Mouse (Mus musculus) limb, embryonic 10.5 days (tissue): ENCODE measurements around the gene Cadm1. TPM values are rescaled to one million over a fixed set of nuclear protein-coding genes. Genes with fewer than 3 reads are reported as not detected.

Source experiments
- DNase-seq: peaks from one replicate; pipeline ENCODE4 v3.0.0-alpha.2; 2017; ENCODE audit warnings: low spot score
- H3K27ac ChIP-seq: fragments of 300-500 bp; sonication (generic); 2 replicates; pipeline ENCODE4 v1.5.1; 2016; ENCODE audit warnings: mild to moderate bottlenecking
- H3K27me3 ChIP-seq: fragments of 300-500 bp; sonication (generic); 2 replicates; pipeline ENCODE4 v1.6.1; 2016; ENCODE audit warnings: low read depth, mild to moderate bottlenecking; ENCODE audit not compliant: poor library complexity, severe bottlenecking
- H3K36me3 ChIP-seq: fragments of 300-500 bp; sonication (generic); 2 replicates; pipeline ENCODE4 v1.6.1; 2016; ENCODE audit warnings: mild to moderate bottlenecking, moderate library complexity
- H3K4me1 ChIP-seq: fragments of 300-500 bp; sonication (generic); 2 replicates; pipeline ENCODE4 v1.6.1; 2016
- H3K4me3 ChIP-seq: fragments of 300-500 bp; sonication (generic); 2 replicates; pipeline ENCODE4 v1.5.1; 2016; ENCODE audit warnings: mild to moderate bottlenecking, moderate library complexity
- H3K9me3 ChIP-seq: fragments of 300-500 bp; sonication (generic); replicated peaks from 2 replicates; pipeline ENCODE4 v1.6.1; 2016; ENCODE audit warnings: mild to moderate bottlenecking
- WGBS: fragments of 180-500 bp; shearing (Covaris S2); methylation state at CpG from one replicate; pipeline ENCODE4 v1.1.7; 2016; 5-methylcytosine and 5-hydroxymethylcytosine counted together
- polyA plus RNA-seq: library from polyadenylated mRNA; unstranded; fragments of >200 nt; fragmentation: Nextera tagmentation; extraction: Ambion mirVana; gene quantifications from 2 replicates; pipeline ENCODE4 v1.2.1, GENCODE M21; 2016

Gene Cadm1
- polyA plus RNA-seq, 1 experiment from 2014 or later, result 49.1 TPM

DNA sequence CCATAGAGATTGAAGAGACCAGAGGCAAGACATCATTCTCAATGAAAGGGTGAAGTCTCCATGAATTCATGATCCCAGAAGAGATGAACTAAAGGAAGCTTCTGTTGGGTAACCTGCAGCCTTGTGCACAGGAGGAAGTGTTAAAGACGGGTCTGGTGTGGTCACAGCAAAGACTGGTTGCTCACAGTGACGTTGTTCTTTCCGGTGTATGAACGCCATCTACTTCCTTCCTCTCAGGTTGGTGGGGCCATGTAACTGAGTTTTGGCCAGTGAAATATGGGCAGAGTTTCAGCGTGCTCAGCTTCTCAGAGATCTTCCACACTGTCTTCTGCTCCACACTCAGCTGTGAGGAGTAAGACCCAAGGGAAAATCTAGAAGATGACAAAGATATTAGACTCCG, 363.0 kb downstream of the Cadm1 start:
- Histone ChIP-seq H3K36me3 (no peaks in the 10 kb centered on the region), H3K27me3 (0 out of 2 replicates have a peak, but pooled peaks cover 10% of the 10 kb centered on the region), H3K9me3 (no peaks in the 10 kb centered on the region), H3K4me1 (peaks cover 32% of the 10 kb centered on the region), H3K27ac (no peak overlapping the region), H3K4me3 (no peak overlapping the region)
- 95% methylated on average over 6 of the region's 6 CpGs for WGBS
- no peak for DNase-seq

DNA sequence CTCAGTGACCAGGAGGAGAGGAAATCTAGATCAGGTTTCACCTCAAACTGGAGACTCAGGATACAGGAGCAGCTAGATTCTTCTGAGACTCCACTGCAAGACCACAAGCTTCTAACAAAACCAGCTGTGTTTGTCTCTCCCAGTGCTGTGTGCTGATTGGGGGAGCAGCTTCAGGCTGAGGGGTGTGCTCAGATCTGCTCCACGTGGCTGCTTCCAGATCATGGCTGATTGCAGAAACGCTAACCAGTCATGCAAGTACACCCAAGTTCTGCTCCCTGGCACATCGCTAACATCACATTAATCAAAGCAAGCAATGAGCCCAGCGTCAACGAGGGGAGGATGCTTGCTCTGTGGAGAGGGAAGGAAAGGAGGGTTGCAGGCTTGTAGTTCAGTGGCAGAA, 364.1 kb downstream of the Cadm1 start:
- WGBS, result 23% methylated on average over 5 of the region's 5 CpGs
- Histone ChIP-seq H3K27me3 (0 out of 2 replicates have a peak, but pooled peaks cover 10% of the 10 kb centered on the region), H3K4me1 (peaks cover 34% of the 10 kb centered on the region), H3K4me3 (no peak overlapping the region), H3K27ac (peak overlapping the region; percentile 70), H3K36me3 (no peaks in the 10 kb centered on the region), H3K9me3 (no peaks in the 10 kb centered on the region)
- DNase-seq, result peak; percentile 50

DNA sequence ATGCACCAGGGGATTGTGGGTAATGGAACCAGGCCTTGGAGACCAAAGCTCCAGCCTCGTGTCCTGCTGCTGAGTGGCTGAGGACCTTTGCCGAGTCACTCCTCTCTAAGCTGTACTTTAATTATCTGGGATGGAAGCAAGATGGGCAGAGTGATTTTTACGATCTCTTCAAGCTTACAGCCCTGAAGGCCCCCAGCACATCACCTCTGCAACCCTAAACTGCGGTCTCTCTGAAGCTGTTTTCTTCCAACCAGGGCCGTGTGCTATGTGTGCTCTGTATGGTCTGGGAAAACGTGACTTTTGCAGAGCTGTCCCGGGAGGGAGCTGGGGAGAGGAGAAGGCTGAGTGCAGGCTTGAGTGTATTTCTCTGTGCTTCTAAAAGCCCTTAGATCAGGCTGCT, 364.7 kb downstream of the Cadm1 start:
- WGBS, result 7% methylated on average over 7 of the region's 7 CpGs
- peak; percentile 45 for DNase-seq
- H3K9me3 ChIP-seq, result no peaks in the 10 kb centered on the region
- peak overlapping the region; percentile 70 for H3K27ac ChIP-seq
- no peak overlapping the region for H3K4me3 ChIP-seq
- H3K27me3 ChIP-seq, result 0 out of 2 replicates have a peak, but pooled peaks cover 10% of the 10 kb centered on the region
- H3K36me3 ChIP-seq, result no peaks in the 10 kb centered on the region
- peaks cover 34% of the 10 kb centered on the region for H3K4me1 ChIP-seq

DNA sequence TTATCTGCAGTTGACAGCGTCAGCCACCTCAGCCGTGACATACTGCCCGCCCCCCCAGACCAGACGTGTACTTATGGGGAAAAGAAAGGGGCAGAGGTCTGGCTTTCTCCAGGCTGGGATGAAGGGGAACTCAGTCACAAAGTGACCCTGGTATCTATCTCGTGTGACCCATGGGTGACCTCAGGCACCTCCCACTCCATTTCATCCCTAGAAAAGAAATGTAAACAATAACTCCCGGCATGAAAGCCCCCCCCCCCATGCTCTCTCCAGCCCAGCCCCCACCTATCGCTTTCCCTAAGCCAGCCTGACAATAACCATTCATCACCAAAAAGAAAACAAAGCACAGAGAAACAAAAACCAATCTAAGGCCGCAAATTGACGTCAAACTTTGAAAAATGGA, 365.1 kb downstream of the Cadm1 start:
- no peaks in the 10 kb centered on the region for H3K36me3 ChIP-seq
- no peak for DNase-seq
- 8% methylated on average over 9 of the region's 9 CpGs for WGBS
- H3K27ac ChIP-seq, result peak overlapping the region; percentile 70
- 0 out of 2 replicates have a peak, but pooled peaks cover 10% of the 10 kb centered on the region for H3K27me3 ChIP-seq
- H3K4me1 ChIP-seq, result peaks cover 34% of the 10 kb centered on the region
- H3K9me3 ChIP-seq, result no peaks in the 10 kb centered on the region
- H3K4me3 ChIP-seq, result no peak overlapping the region

DNA sequence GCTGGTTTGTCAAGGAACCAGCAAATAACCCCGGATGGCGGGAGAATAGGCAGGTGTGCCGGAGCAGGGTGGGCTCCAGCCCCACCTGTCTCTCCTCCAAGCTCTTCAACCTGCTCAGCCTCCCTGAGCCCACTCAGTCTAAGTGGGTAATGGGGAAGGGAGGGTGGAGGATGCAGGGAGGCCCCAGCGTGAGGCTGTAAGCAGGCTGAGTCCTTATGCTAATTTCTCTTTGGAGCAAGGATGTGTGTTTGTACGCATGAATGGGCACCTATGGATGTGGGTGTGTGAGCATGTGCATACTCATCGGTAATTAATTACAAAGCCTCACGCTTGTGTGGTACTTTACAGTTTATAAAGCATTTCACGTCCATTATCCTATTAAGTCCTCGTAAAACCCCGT, 370.8 kb downstream of the Cadm1 start:
- no peak for DNase-seq
- Histone ChIP-seq H3K4me1 (peaks cover 34% of the 10 kb centered on the region), H3K4me3 (no peak overlapping the region), H3K27me3 (peaks cover 21% of the 10 kb centered on the region; the same call in 1 of the 2 replicates), H3K9me3 (no peaks in the 10 kb centered on the region), H3K27ac (no peak overlapping the region), H3K36me3 (no peaks in the 10 kb centered on the region)
- 82% methylated on average over 10 of the region's 10 CpGs for WGBS

DNA sequence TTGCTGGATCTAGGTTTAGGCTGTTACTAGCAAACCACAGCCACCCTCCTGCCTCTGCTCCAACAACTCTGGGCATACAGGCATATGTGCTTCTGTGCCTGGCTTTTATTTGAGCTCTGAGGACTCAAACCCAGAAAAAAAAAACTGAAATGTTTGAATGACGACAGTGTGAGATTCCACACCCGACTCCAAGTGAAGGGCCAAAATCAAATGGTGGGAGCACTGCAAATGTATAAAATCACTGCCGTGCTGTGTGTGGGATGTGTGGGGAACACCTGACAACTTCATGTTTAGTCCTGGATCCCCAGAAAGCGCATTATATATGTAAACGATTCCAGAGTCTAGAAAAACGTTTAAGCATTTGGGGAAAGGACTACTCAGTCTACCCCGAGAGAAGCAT, 373.7 kb downstream of the Cadm1 start:
- Histone ChIP-seq H3K4me3 (no peak overlapping the region), H3K27ac (peak overlapping the region; percentile 60; the same call in 1 of the 2 replicates), H3K27me3 (peaks cover 12% of the 10 kb centered on the region; the same call in 1 of the 2 replicates), H3K4me1 (peaks cover 29% of the 10 kb centered on the region), H3K9me3 (no peaks in the 10 kb centered on the region), H3K36me3 (no peaks in the 10 kb centered on the region)
- no peak for DNase-seq
- WGBS, result 72% methylated on average over 7 of the region's 7 CpGs

DNA sequence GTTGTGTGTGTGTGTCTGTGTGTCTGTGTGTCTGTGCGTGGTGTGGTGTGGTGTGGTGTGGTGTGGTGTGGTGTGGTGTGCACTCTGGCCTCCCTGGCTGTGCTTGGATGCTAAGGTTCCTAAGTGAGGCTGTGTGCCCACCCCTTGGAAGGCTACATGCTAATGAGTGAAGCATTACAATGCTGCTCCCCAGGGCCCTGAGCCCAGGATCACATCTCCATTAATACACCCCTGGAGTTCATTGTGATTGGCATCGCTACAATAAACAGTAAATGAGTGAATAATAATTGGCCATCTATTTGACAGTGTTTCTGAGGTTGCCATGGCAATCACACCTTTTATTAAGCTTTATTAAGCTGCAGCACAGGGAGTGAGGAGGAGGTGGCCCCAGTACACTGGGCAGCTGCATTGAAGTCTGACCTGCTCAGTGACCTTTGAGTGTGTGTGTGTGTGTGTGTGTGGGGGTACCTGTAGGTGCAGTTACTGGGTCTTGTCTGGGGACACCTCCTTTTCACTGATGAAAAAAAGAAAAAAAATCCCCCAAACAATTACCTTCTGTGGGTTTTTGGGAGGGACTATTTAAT, 374.5 kb downstream of the Cadm1 start:
- H3K4me1 ChIP-seq, result peaks cover 35% of the 10 kb centered on the region
- no peak for DNase-seq
- H3K27me3 ChIP-seq, result peaks cover 12% of the 10 kb centered on the region
- 58% methylated on average over 2 of the region's 2 CpGs for WGBS
- no peaks in the 10 kb centered on the region for H3K9me3 ChIP-seq
- H3K4me3 ChIP-seq, result no peak overlapping the region
- H3K27ac ChIP-seq, result peak overlapping the region; percentile 60; the same call in 1 of the 2 replicates
- no peaks in the 10 kb centered on the region for H3K36me3 ChIP-seq

DNA sequence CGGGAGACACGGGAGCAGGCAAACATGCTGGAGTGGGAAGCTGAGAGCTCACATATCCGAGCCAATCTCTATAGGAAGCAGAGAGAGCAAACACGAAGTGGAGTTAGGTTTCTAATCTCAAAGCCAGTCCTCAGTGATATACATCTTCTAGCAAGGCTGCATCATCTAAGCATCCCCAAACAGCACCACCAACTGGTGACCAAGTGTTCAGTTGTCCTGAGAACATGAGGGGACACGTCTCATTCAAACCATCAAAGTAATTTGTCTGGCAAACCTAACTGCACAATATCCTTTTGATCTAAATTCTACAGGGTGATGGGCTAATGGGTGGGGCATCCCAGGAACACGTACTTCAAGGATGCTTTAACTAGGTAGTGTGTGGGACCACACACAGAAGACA, 376.5 kb downstream of the Cadm1 start:
- Histone ChIP-seq H3K9me3 (no peaks in the 10 kb centered on the region), H3K27ac (no peak overlapping the region), H3K36me3 (no peaks in the 10 kb centered on the region), H3K27me3 (peaks cover 33% of the 10 kb centered on the region), H3K4me1 (peaks cover 39% of the 10 kb centered on the region), H3K4me3 (no peak overlapping the region)
- no peak for DNase-seq
- WGBS, result 66% methylated on average over 6 of the region's 6 CpGs
